Mouse (Mus musculus): ENCODE results near the gene Gcnt2. TPM values are rescaled to one million over a fixed set of nuclear protein-coding genes. Genes with fewer than 3 reads are reported as not detected.
"Not testable (repeated sequence)": the region's sequence is repeated elsewhere in the genome, so short reads cannot be mapped to it uniquely, and the experiment has no call there.

Gcnt2 gene
- total RNA-seq, 2 experiments from 2014 or later: 16.7 to 17.7 TPM

- no peak for DNase-seq
These were observed 83.5 kb downstream of the Gcnt2 start for GRCm38 (mm10) chr13:40943066-40943465.

GRCm38 (mm10) chr13:40943936-40944335 is 84.4 kb downstream of the Gcnt2 start:
- DNase-seq: no peak

GRCm38 (mm10) chr13:40944346-40944745 is 84.8 kb downstream of the Gcnt2 start:
- DNase-seq: peak in 1 of 2 experiments; percentile 11

- DNase-seq: no peak
These were observed 87.0 kb downstream of the Gcnt2 start for GRCm38 (mm10) chr13:40946513-40946912.

- no peak for DNase-seq
These were observed 88.1 kb downstream of the Gcnt2 start for GRCm38 (mm10) chr13:40947538-40948205.

GRCm38 (mm10) chr13:40951386-40951976 is 91.9 kb downstream of the Gcnt2 start:
- DNase-seq: no peak

GRCm38 (mm10) chr13:40953231-40953630 is 93.7 kb downstream of the Gcnt2 start:
- DNase-seq: no peak

GRCm38 (mm10) chr13:40955773-40956172 is 96.2 kb downstream of the Gcnt2 start:
- DNase-seq: no peak

- no peak for DNase-seq
These were observed 108.1 kb downstream of the Gcnt2 start for GRCm38 (mm10) chr13:40967609-40968008.

- DNase-seq: no peak
These were observed 109.0 kb downstream of the Gcnt2 start for GRCm38 (mm10) chr13:40968564-40968963.

- no peak for DNase-seq
These were observed 110.3 kb downstream of the Gcnt2 start for GRCm38 (mm10) chr13:40969761-40970390.

- no peak for DNase-seq
These were observed 111.7 kb downstream of the Gcnt2 start for GRCm38 (mm10) chr13:40971261-40971660.

- DNase-seq: no peak
These were observed 112.3 kb downstream of the Gcnt2 start for GRCm38 (mm10) chr13:40971831-40972230.

- no peak for DNase-seq
These were observed 113.4 kb downstream of the Gcnt2 start for GRCm38 (mm10) chr13:40972976-40973375.

GRCm38 (mm10) chr13:40977609-40978008 is 118.1 kb downstream of the Gcnt2 start:
- DNase-seq: peak in 1 of 2 experiments; percentile 12

GRCm38 (mm10) chr13:40978652-40979051 is 119.1 kb downstream of the Gcnt2 start:
- DNase-seq: no peak

- no peak for DNase-seq
These were observed 119.8 kb downstream of the Gcnt2 start for GRCm38 (mm10) chr13:40979321-40979720.

- DNase-seq: no peak
These were observed 123.2 kb downstream of the Gcnt2 start for GRCm38 (mm10) chr13:40982759-40983158.

GRCm38 (mm10) chr13:40986081-40986480 is 126.5 kb downstream of the Gcnt2 start:
- DNase-seq: no peak

- DNase-seq: not testable (repeated sequence)
These were observed 128.2 kb downstream of the Gcnt2 start for GRCm38 (mm10) chr13:40987608-40988303.

- DNase-seq: no peak
These were observed 128.9 kb downstream of the Gcnt2 start for GRCm38 (mm10) chr13:40988418-40988817.

- no peak for DNase-seq
These were observed 135.1 kb downstream of the Gcnt2 start for GRCm38 (mm10) chr13:40994487-40995263.

All from layer of hippocampus, postnatal 36 days (tissue).